Mouse (Mus musculus) adrenal gland, postnatal 10 days (tissue): Measurements from ENCODE around the gene Foxm1. TPM values are rescaled to one million over a fixed set of nuclear protein-coding genes. Genes with fewer than 3 reads are reported as not detected.

Experiments used
- DNase-seq: peaks from one replicate; pipeline ENCODE4 v3.0.0; 2021; ENCODE audit warnings: mixed read lengths
- long read RNA-seq, 2 experiments: library from polyadenylated mRNA; stranded (forward); transcript quantifications; one replicate each; pipeline ENCODE4 v2.0.0; 2021
- total RNA-seq, 2 experiments: library from RNA; stranded (reverse); gene quantifications; 2 replicates each; pipeline ENCODE4 v1.2.3; 2021

Gene Foxm1
- total RNA-seq = 10 to 100 TPM; 15.3 to 16.6 TPM
- long read RNA-seq, experiment 1, full-length matches to known transcripts = 2 of 15 reads
- long read RNA-seq, experiment 1, partial matches to known transcripts = 2 of 15 reads
- long read RNA-seq, experiment 1, other reads (novel, unspliced or antisense) = 11 of 15 reads
- long read RNA-seq, experiment 2, full-length matches to known transcripts = 4 of 13 reads
- long read RNA-seq, experiment 2, partial matches to known transcripts = 2 of 13 reads
- long read RNA-seq, experiment 2, other reads (novel, unspliced or antisense) = 7 of 13 reads

- DNase-seq = peak; percentile 91
Measured at GRCm38 (mm10) chr6:128362381-128363006, at the start of gene Foxm1, which contains the start of gene Rhno1. Gene Foxm1 (plus strand): TSS chr6:128362967. Gene Rhno1 (minus strand): TSS chr6:128362911.

- DNase-seq = no peak
Measured at GRCm38 (mm10) chr6:128314796-128315195, 48.0 kb upstream of the Foxm1 start.

- no peak for DNase-seq
Measured at GRCm38 (mm10) chr6:128315597-128315996, 47.2 kb upstream of the Foxm1 start.

- DNase-seq = peak; percentile 68
Measured at GRCm38 (mm10) chr6:128318317-128318716, 44.5 kb upstream of the Foxm1 start.

- DNase-seq = peak; percentile 85
Measured at GRCm38 (mm10) chr6:128334397-128335124, 28.2 kb upstream of the Foxm1 start.

GRCm38 (mm10) chr6:128337467-128337866 lies 25.3 kb upstream of the Foxm1 start:
- DNase-seq = no peak

- no peak for DNase-seq
Measured at GRCm38 (mm10) chr6:128338876-128339275, 23.9 kb upstream of the Foxm1 start.

GRCm38 (mm10) chr6:128341956-128342723 lies 20.6 kb upstream of the Foxm1 start:
- DNase-seq = no peak

- DNase-seq = no peak
Measured at GRCm38 (mm10) chr6:128345623-128346022, 17.1 kb upstream of the Foxm1 start.

- no peak for DNase-seq
Measured at GRCm38 (mm10) chr6:128346782-128347181, 16.0 kb upstream of the Foxm1 start.

- no peak for DNase-seq
Measured at GRCm38 (mm10) chr6:128349711-128350110, 13.1 kb upstream of the Foxm1 start.

- no peak for DNase-seq
Measured at GRCm38 (mm10) chr6:128354140-128354539, 8.6 kb upstream of the Foxm1 start.

GRCm38 (mm10) chr6:128355201-128355681 lies 7.5 kb upstream of the Foxm1 start:
- DNase-seq = peak; percentile 79

GRCm38 (mm10) chr6:128355726-128356416 lies 6.9 kb upstream of the Foxm1 start, which contains the start of gene Tulp3:
Gene Tulp3 (minus strand): TSS chr6:128355851.
- peak; percentile 98 for DNase-seq

- DNase-seq = peak; percentile 80
Measured at GRCm38 (mm10) chr6:128358999-128359398, 3.8 kb upstream of the Foxm1 start.

GRCm38 (mm10) chr6:128361901-128362300 lies 866 bp upstream of the Foxm1 start:
- DNase-seq = no peak

GRCm38 (mm10) chr6:128363007-128363825 lies 449 bp downstream of the Foxm1 start:
- no peak for DNase-seq

- DNase-seq = no peak
Measured at GRCm38 (mm10) chr6:128364721-128365120, 2.0 kb downstream of the Foxm1 start.

- DNase-seq = no peak
Measured at GRCm38 (mm10) chr6:128366466-128366865, 3.7 kb downstream of the Foxm1 start.

GRCm38 (mm10) chr6:128370040-128370439 lies 7.3 kb downstream of the Foxm1 start:
- peak; percentile 20 for DNase-seq

- DNase-seq = no peak
Measured at GRCm38 (mm10) chr6:128375192-128375591, 12.4 kb downstream of the Foxm1 start, which contains the start of the genes Tex52 and Gm44596. Gene Tex52 (plus strand): TSS chr6:128375456. Gene Gm44596 (plus strand): TSS chr6:128375503.
